Mouse (Mus musculus) MEL (cell line): ENCODE results near the gene Myh10. TPM values are rescaled to one million over a fixed set of nuclear protein-coding genes. Genes with fewer than 3 reads are reported as not detected.

Experiments used
- DNase-seq: peaks from one replicate; pipeline ENCODE4 v3.0.0; 2011; ENCODE audit warnings: low read depth, low spot score
- H3K27ac ChIP-seq: 2 replicates; pipeline ENCODE4 v1.5.1; 2012; ENCODE audit warnings: low read depth, mild to moderate bottlenecking, control low read depth, low read length, moderate library complexity; ENCODE audit not compliant: control insufficient read depth
- H3K27me3 ChIP-seq, 2 experiments: fragments of 150-350 bp in 1 of 2; sonication (generic) in 1 of 2; 2 replicates each; pipeline ENCODE4 v1.6.1; 2012; ENCODE audit warnings: low read length in 2 of 2, mild to moderate bottlenecking in 2 of 2, improper control_type of control experiment in 1 of 2, moderate library complexity in 1 of 2; ENCODE audit not compliant: insufficient read depth in 2 of 2, control insufficient read depth in 1 of 2
- H3K36me3 ChIP-seq, 2 experiments: 2 replicates each; pipeline ENCODE4 v1.6.1; 2012 to 2014; ENCODE audit warnings: low read length in 2 of 2, improper control_type of control experiment in 1 of 2, inconsistent platforms in 1 of 2, mild to moderate bottlenecking in 1 of 2; ENCODE audit not compliant: insufficient read depth in 2 of 2, control insufficient read depth in 1 of 2
- H3K4me1 ChIP-seq, 2 experiments: fragments of 150-350 bp in 1 of 2; sonication (generic) in 1 of 2; 2 replicates each; pipeline ENCODE4 v1.6.1; 2012; ENCODE audit warnings: low read length in 2 of 2, improper control_type of control experiment in 1 of 2, mild to moderate bottlenecking in 1 of 2; ENCODE audit not compliant: insufficient read depth in 2 of 2, control insufficient read depth in 1 of 2
- H3K4me3 ChIP-seq, 2 experiments: fragments of 150-350 bp in 1 of 2; sonication (generic) in 1 of 2; 2 replicates each; pipeline ENCODE4 v1.5.1; 2012; ENCODE audit warnings: low read depth in 2 of 2, low read length in 2 of 2, mild to moderate bottlenecking in 2 of 2, moderate library complexity in 2 of 2, control low read depth in 1 of 2, improper control_type of control experiment in 1 of 2; ENCODE audit not compliant: control insufficient read depth in 1 of 2, insufficient read depth in 1 of 2
- H3K79me2 ChIP-seq: 2 replicates; pipeline ENCODE4 v1.6.1; 2012; ENCODE audit warnings: mild to moderate bottlenecking, low read length, moderate library complexity; ENCODE audit not compliant: control insufficient read depth, poor library complexity, insufficient read depth
- H3K9ac ChIP-seq: 2 replicates; pipeline ENCODE4 v1.6.1; 2012; ENCODE audit warnings: low read depth, mild to moderate bottlenecking, control low read depth, low read length, moderate library complexity; ENCODE audit not compliant: control insufficient read depth, poor library complexity, severe bottlenecking
- H3K9me3 ChIP-seq: fragments of 150-350 bp; sonication (generic); replicated peaks from 2 replicates; pipeline ENCODE4 v1.6.1; 2012; ENCODE audit warnings: mild to moderate bottlenecking, low read length, improper control_type of control experiment, moderate library complexity; ENCODE audit not compliant: insufficient read depth
- BHLHE40 ChIP-seq: IDR thresholded peaks from 2 replicates; pipeline ENCODE4 v1.6.1; 2012; ENCODE audit warnings: low read depth, mild to moderate bottlenecking, inconsistent platforms, low read length, improper control_type of control experiment, borderline replicate concordance
- CHD1 ChIP-seq: IDR thresholded peaks from 2 replicates; pipeline ENCODE4 v1.6.1; 2012; ENCODE audit warnings: low read depth, mild to moderate bottlenecking, inconsistent platforms, low read length, improper control_type of control experiment
- EP300 ChIP-seq, 2 experiments: IDR thresholded peaks; 2 replicates each; pipeline ENCODE4 v1.6.1; 2011; ENCODE audit warnings: improper control_type of control experiment in 2 of 2, low read length in 2 of 2, low read depth in 1 of 2, mild to moderate bottlenecking in 1 of 2
- GATA1 ChIP-seq: IDR thresholded peaks from 2 replicates; pipeline ENCODE4 v1.6.1; 2011; ENCODE audit warnings: low read depth, low read length, improper control_type of control experiment
- JUND ChIP-seq: IDR thresholded peaks from 2 replicates; pipeline ENCODE4 v1.6.1; 2011; ENCODE audit warnings: low read depth, mild to moderate bottlenecking, improper control_type of control experiment, low read length
- MAFK ChIP-seq: IDR thresholded peaks from 2 replicates; pipeline ENCODE4 v1.6.1; 2011; ENCODE audit warnings: low read depth, mild to moderate bottlenecking, low read length, improper control_type of control experiment, borderline replicate concordance
- MAZ ChIP-seq: IDR thresholded peaks from 2 replicates; pipeline ENCODE4 v1.6.1; 2012; ENCODE audit warnings: low read depth, mild to moderate bottlenecking, inconsistent platforms, low read length, improper control_type of control experiment
- MXI1 ChIP-seq: IDR thresholded peaks from 2 replicates; pipeline ENCODE4 v1.6.1; 2011; ENCODE audit warnings: mild to moderate bottlenecking, low read depth, low read length, improper control_type of control experiment
- NRF1 ChIP-seq: IDR thresholded peaks from 2 replicates; pipeline ENCODE4 v1.6.1; 2014; ENCODE audit warnings: low read depth, mild to moderate bottlenecking, inconsistent platforms, low read length, improper control_type of control experiment, moderate library complexity; ENCODE audit not compliant: poor library complexity, insufficient read depth, severe bottlenecking
- TBP ChIP-seq: IDR thresholded peaks from 2 replicates; pipeline ENCODE4 v1.8.0; 2011; ENCODE audit warnings: low read depth, low read length, improper control_type of control experiment
- USF1 ChIP-seq: IDR thresholded peaks from 2 replicates; pipeline ENCODE4 v1.6.1; 2014; ENCODE audit warnings: low read depth, mild to moderate bottlenecking, inconsistent platforms, low read length, improper control_type of control experiment, moderate library complexity
- ZMIZ1 ChIP-seq: IDR thresholded peaks from 2 replicates; pipeline ENCODE4 v1.6.1; 2012; ENCODE audit warnings: low read depth, mild to moderate bottlenecking, inconsistent platforms, low read length, improper control_type of control experiment, moderate library complexity
- ZNF384 ChIP-seq: IDR thresholded peaks from 2 replicates; pipeline ENCODE4 v1.6.1; 2012; ENCODE audit warnings: low read depth, mild to moderate bottlenecking, inconsistent platforms, low read length, improper control_type of control experiment
- polyA plus RNA-seq, 2 experiments: library from polyadenylated mRNA; stranded (reverse) in 1 of 2; unstranded in 1 of 2; fragments of >175 nt in 1 of 2; fragments of >200 nt in 1 of 2; gene quantifications; 2 replicates each; pipeline versions ENCODE4 v1.2.1 to v1.2.4; 2012; ENCODE audit warnings: low replicate concordance in 2 of 2, low read depth in 1 of 2; ENCODE audit not compliant: insufficient read length in 2 of 2, insufficient read depth in 1 of 2, missing spikeins in 1 of 2
- total RNA-seq: library from RNA; depleted of rRNA; stranded (reverse); fragments of 300-350 nt; gene quantifications from 2 replicates; pipeline ENCODE4 v1.2.3, GENCODE M21; 2012

Gene Myh10
- total and polyA plus RNA-seq, 3 experiments = 99.3 to 187 (median 127) TPM

DNA sequence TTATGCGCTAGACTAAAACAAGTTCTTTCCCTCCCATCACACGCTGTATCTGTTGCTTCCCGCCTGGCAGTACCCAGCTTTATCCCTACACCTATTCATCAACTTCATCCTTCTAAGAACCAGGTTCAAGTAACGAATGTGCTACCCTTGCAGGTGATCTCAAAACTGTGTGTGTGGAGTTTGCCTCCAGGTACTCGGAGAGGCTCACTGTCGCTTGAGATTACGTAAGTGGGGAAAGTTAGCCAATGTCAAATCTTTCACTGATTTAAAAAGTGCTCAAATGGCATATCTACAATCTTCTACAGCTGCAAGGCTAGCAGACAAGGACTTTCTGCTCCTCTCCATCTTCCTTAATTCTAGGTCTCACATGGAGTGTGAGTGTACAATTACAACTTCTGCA, 159.5 kb downstream of the Myh10 start:
- H3K9me3 ChIP-seq = no peaks in the 10 kb centered on the region
- peak overlapping the region; percentile 23; the same call in 1 of the 2 replicates for H3K9ac ChIP-seq
- peaks cover 14 to 40% of the 10 kb centered on the region in 2 experiments for H3K36me3 ChIP-seq
- peaks cover 54% of the 10 kb centered on the region for H3K79me2 ChIP-seq
- H3K4me3 ChIP-seq = peak overlapping the region in 1 of 2 experiments; percentile 99; a peak in 3 of 4 replicates
- H3K4me1 ChIP-seq = peaks cover 13 to 31% of the 10 kb centered on the region in 2 experiments
- TF ChIP-seq MXI1 = 0 out of 2 replicates have a peak, but pooled peaks have one; percentile 42
- TF ChIP-seq NRF1 = no peak
- no peak for DNase-seq
- no peaks in the 10 kb centered on the region for H3K27me3 ChIP-seq
- H3K27ac ChIP-seq = no peak overlapping the region

DNA sequence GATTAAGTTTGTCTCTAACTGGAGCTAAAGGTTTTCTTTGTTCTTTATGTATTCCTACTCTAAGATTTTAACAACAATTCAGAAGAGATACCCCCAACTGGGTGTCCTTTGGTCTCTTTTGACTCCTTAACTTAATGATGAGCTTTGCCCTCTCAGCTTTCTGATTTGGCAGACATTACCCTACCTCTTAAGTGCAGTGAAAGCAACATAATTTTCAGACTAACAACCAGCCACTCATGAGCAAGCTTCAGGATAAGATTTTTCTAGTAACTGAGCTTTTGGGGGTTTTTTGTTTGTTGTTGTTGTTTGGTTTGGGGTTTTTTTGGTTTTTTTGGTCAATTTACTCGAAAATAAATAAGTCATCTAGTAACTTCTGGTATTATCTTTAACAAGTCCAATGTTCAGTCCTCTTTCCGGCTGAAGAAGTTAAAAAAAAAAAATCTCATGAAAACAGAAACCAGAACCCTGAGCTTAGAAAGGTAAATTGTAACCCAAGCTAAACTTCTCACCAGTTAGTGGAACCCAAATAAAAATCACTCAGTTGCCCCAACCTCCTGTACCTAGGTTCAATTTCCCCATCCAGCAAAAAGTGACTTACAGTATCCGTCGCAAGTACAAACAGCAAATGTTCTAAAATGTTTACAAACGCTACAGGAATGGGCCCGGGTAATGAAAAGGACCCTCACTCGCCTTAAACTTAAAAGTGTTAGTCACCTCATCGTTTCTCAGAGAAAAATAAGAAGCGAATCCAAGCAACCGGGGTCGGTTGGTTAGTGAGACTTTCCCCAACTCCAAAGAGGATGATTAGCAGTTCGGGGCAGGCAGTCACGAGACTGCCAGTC, 160.5 kb downstream of the Myh10 start:
- peak; percentile 71 for DNase-seq
- peaks cover 8 to 41% of the 10 kb centered on the region in 2 experiments for H3K36me3 ChIP-seq
- peaks cover 13 to 37% of the 10 kb centered on the region in 2 experiments for H3K4me1 ChIP-seq
- TF ChIP-seq BHLHE40 (peak; percentile 82; the same call in 1 of the 2 replicates), ZNF384 (peak; percentile 72), GATA1 (no peak), MAFK (no peak), ZMIZ1 (no peak), JUND (no peak), NRF1 (0 out of 2 replicates have a peak, but pooled peaks have one; percentile 2), TBP (no peak), MAZ (no peak), USF1 (peak; percentile 54; the same call in 1 of the 2 replicates), CHD1 (peak; percentile 91)
- peak overlapping the region; percentile 92 for H3K27ac ChIP-seq
- peak overlapping the region; percentile 95 for H3K9ac ChIP-seq
- peaks cover 47% of the 10 kb centered on the region for H3K79me2 ChIP-seq
- no peaks in the 10 kb centered on the region for H3K27me3 ChIP-seq
- no peaks in the 10 kb centered on the region for H3K9me3 ChIP-seq
- H3K4me3 ChIP-seq = peak overlapping the region; percentile 92 to 99

DNA sequence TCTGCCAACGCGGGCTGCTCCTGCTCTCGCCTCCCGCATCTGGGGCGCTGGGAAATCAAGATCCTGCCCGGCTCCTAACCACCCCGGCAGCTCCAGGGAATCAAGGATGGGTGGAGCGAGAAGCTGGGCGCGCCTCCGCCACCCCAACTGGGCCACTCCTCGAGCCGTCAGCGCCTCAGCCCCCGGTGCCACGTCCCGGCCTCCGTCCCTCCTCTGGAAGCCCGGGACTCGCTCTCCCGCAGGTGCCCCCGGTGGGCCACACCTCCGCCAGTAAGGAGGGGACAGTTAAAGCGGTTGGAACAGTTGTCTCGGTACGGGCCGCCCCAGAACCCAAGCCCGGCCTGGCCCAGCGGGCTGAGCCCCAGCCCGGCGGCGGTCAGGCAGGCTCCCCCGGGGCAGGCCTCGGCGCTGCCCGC, 161.1 kb downstream of the Myh10 start:
- Histone ChIP-seq H3K4me3 (peak overlapping the region; percentile 92 to 99), H3K4me1 (peaks cover 13 to 37% of the 10 kb centered on the region in 2 experiments)
- DNase-seq = no peak

More for the DNA sequence above, 161.1 kb downstream of the Myh10 start:
- H3K9me3 ChIP-seq = no peaks in the 10 kb centered on the region
- H3K9ac ChIP-seq = peak overlapping the region; percentile 95
- H3K27me3 ChIP-seq = no peaks in the 10 kb centered on the region
- TF ChIP-seq EP300 (IDR thresholded peaks at IDR 0.05; ENCODE audit: low read depth in 1 of 2, low read length in 2 of 2) (peak in 1 of 2 experiments; percentile 11; a peak in 1 of 4 replicates), NRF1 (0 out of 2 replicates have a peak, but pooled peaks have one; percentile 1), MXI1 (no peak; the same call in 1 of the 2 replicates)
- TF ChIP-seq, all 39 proteins: peak for 2
- Histone ChIP-seq H3K27ac (peak overlapping the region; percentile 92), H3K36me3 (peaks cover 4 to 38% of the 10 kb centered on the region in 2 experiments), H3K79me2 (peaks cover 42% of the 10 kb centered on the region)
